Mouse (Mus musculus) embryo, embryonic 11.5 days (tissue): Measurements from ENCODE around the gene Rita1.

Source experiments
- DNase-seq: peaks from one replicate; pipeline ENCODE4 v3.0.0-alpha.2; 2012; ENCODE audit warnings: low read depth, low spot score

Rita1 gene

DNA sequence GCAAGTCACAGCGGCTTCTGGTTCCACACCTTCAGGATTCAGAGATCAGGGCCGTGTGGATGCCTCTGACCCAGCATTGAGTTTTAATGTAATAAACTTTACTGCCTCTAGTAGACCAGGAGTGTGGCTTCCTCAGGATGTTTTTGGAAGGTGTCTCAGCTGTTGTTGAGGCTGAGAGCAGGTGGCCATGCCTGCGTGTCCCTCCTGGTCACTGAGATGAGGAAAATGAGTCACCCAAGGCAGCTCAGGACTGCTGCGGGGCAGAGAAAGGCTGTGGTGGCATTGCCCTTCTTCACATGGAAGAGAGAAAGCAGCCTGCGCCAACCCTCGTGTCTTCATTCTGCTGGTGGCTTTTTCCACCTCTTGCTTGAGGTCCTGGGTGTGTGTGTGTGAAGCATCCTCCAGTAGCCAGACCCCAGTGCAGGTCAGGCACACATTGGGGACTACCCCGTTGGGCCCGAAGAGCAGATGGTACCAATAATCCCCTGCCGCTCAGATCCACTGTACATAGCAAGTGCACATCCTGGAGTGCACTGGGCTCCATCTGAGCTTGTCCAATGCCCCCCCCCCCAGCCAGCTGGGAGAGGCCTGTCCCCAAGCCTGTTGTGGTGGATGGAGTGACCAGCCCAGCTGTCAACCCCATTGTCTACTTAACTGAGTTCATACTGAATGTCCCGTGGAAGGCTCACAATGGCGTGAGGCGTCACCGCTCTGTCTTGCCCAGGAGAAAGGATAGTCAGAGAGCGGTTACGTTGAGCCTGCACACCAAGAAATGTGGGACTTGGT lies 15.3 kb upstream of the Rita1 start:
- no peak for DNase-seq

DNA sequence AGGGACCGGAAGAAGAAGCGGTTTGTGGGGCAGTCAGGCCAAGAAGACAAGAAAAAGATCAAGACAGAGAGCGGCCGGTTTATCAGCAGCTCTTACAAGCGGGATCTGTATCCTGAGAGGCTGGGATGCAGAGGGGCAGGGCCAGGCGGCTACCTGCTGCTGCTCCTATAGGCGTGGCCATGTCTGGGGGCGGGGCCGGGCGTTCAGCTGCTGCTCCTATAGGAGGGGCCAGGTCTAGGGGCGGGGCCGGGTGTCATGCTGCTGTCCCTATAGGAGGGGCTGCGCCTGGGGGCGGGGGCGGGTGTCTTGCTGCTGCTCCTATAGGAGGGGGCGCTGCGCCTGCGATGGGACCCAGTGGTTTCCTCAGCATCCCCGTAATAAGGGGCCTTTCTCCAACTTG lies 14.0 kb upstream of the Rita1 start:
- no peak for DNase-seq

DNA sequence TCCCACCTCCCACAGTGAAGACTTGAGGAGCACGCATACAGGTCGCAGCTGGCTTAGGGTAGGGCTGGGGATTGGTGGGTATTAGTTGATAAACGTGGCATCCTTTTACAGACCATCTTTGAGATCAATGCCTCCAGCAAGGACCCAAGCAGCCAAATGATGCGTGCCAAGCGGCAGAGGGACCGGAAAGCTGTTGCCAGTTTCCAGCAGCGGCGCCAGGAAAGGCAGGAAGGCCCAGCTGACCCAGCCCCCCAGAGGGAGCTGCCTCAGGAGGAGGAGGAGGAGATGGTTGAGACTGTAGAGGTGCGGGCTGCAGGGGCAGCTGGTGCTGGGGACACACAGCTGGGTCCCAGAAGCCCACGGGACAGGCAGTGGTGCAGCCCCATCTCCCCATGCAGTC lies 12.0 kb upstream of the Rita1 start:
- no peak for DNase-seq

DNA sequence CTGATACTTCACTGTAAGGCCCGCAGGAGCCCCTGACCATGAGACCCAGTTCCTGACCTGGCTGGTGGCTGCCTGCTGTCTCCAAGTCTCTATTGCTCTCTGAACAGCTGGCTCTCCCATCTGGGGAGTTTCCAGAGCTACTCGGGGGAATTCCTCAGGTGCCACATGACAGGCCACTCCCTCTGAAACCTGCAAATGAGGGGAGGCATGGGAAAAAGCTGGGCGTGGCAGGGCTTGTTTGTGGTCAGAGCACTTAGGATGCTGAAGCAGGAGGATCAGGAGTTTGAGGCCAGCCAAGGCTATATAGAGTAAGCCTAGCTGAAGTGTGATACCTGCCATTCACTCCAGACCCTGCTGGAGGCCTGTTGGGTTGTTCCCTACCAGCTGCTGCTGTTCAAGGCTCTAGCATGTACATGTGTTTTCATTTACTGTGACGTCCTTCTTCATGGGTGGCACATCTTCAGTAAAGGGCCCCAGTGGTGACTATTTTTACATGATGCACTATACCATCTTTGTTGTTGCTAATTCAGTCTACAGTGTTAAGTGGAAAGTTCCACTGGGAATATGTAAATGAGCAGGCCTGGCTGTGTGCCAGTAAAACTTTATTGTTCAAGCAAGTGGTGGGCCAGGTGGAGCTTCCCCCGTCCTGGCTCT lies 9.9 kb upstream of the Rita1 start:
- DNase-seq = no peak

DNA sequence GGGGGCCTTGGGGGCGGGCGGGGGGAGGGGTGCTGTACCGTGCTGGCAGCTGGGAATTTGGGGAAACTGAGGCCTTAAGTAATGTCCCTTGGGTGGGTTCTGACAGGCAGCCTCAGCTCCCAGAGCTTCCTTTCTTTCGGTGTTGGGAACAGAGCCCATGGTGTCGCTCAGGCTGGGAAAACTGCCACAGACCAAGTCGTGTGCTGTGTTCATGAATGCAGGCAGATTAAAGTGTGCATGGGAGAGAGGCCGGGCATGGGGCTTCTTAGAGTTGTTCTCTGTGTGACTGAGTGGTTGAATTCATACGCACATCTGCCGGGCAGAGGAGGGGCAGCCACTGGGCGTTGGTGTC lies 9.4 kb upstream of the Rita1 start:
- no peak for DNase-seq

DNA sequence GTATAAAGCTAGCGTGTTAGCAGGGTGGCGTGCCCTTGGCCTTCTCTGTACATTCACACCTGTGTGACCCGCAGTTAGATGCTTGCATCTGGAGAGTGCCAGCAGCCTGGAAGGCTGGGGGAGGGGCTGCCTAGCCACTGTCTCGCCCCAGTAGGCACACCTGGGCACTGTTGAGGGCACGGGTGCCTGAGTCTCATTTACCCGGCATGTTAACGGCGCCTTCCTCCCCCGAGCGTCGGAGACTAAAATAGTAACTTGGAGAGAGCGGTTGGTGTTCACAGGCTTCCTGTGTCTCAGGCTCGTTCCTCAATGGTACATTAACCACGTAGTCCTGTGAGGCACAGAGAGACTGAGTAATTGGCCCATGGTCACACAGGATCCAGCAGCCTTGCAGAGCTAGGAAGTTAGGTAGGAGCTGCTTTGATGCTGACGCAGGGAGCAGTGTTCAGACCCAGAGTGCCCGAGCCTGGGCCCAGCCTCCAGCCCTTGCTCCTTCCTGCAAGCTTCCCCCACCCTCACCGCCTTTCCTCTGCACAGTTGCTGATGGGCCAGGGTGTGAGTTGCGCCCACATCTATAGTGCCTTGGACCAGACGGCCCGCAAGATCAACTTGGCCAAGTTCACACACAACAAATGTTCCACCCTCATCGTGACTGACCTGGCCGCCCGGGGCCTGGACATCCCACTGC lies 8.8 kb upstream of the Rita1 start:
- DNase-seq = no peak

DNA sequence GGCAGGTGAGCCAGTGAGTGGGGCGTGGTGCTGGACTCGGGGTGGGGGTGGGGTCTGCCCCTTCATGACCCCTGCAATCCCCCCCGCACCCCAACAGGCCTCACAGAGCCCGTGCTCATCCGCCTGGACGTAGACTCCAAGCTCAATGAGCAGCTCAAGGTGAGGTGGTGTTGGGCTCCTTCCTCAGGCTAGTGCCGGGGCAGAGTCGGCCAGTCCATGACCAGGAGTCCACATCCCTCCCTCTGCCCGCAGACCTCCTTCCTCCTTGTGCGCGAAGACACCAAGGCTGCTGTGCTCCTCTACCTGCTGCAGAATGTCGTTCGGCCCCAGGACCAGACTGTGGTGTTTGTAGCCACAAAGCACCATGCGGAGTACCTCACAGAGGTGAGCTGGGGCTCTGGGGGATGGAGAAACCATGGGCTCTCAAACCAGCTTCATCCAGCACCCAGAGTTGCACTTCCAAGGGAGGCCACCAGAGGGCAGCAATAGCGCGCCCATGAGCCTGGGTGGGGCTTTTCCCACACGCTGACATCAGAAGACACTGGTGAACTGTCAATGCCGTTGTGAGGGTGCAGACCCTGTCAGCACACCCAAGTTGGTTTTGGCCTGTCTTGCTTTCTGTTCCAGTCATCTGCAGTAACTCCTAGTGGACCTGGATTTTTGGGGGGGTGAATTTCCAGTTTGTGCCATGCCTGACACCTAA lies 8.1 kb upstream of the Rita1 start:
- DNase-seq = no peak

DNA sequence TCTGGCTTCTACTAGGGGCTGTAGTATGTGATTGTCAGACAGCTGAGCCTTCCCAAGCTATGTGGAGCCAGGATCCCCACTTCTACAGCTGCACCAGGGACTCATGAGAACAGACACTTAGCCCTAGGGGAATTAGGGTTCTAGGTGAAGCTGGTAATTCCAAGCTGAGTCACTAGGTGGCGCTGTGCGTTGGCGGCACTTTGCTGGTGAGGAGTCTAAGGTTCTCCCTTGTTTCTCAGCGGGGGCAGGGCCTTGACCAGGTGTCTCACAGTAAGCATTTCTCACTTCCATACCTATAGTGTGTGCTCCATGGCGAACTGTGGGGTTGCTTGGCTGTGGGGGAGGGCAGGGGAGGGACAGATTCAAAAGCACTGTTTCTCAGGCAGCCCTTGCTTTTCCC lies 6.8 kb upstream of the Rita1 start:
- no peak for DNase-seq

DNA sequence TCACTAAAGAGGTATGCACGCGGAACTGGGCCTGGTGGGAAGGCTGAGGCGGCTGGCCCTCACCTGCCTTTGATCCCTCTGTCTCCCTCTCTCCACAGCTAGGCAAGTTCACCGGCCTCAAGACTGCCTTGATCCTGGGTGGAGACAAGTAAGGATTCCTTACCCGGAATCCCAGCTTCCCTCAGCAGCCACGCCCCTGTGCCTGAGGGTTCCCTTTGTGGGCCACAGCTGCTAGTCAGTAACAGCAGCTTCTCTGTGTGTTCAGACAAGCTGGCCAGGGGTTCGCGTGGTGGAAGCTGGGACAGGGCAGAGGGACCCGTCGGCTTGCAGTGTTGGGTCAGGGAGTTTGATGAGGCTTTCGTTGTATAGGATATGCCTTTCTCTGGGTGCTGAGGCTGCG lies 6.4 kb upstream of the Rita1 start:
- no peak for DNase-seq

DNA sequence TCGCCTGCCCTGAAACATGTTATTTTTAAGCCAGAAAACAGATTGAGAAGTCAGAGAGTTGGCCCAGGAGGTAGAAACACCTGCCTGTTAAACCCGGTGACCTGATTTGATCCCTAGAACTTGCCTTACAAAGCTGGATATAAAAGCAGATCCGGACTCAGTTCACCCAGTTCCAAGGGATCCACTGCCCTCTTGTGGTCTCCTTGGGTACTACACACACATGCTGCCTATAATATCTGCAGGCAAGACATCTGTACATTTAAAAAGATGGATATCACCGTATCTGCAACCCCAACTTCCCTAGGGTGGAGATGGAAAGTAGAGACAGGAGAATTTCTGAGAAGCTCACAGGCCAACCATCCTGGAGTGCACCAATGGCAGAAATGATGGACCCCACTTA lies 3.5 kb upstream of the Rita1 start:
- no peak for DNase-seq

DNA sequence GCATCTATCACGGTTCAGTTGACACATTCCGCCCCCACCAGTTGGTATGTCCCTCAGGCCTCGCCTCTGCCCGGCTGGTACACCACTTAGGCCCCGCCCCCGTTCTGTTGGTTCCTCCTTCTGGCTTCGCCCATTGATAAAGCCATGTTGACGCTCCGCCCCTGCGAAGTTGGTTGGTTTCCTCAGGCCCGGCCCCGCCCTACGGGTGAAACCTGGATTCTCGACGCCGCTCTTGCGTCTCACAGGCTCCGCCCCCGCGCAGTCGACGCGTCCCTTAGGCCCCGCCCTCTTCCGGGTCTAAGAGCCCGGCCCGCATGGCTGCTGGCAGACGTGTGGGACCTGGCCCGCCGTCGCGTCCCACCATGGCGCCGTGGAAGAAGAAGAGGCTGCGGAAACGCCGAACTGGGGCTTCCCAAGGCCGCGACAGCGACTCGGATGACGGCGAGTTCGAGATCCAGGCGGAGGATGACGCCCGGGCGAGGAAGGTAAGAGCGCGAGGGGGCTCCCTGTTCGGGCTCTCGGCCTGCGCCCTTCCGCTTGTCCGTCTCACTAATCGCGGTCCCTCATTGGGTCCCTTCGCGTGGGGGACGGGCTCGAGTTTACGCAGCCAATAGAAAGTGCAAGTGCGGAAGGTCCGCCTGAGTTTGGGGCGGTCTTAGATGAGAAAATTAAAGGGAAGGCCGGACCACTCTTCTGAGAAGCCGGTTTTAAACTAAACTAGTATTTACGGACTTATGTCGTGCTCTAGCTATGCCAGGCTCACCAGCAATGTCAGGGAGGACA lies 624 bp upstream of the Rita1 start:
- DNase-seq = peak; percentile 100

DNA sequence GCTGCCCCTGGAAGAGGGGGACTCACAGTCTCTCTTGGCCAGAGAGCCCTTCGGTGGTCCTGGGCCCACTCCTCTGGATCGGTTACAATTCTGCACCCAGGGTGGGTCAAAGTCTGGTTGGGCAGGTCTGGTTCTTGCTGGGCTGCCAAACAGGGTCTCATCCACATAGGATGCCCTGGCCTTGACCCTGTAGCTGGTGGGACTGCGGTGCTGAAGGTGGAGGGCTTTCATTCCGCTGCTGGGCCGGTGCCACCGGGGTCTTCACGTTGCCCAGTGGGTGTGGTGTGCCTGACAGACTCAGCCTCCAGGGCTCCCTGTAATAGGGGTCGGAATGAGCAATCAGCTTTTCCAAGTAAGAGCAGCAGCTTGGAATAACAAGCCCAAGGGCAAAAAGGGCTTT lies 973 bp downstream of the Rita1 start:
- DNase-seq = no peak

DNA sequence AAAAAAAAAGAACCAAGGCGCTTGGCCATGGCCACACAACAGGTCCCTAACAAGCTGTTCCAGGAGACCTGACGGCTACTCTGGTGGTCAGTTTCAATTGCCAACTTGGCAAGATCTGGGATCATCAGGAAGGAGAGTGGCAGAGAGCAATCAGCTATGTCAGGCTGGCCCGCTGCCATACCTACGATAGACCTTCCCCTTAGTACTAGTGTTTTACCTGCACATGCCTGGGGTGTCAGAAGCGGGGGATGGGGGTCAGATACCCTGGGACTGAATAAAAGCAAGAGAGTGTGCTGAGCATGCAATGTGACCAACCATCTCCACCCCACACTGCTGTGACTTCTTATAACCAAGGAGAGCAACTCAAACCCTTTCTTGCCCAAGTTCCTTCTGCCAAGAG lies 1.5 kb downstream of the Rita1 start:
- no peak for DNase-seq

DNA sequence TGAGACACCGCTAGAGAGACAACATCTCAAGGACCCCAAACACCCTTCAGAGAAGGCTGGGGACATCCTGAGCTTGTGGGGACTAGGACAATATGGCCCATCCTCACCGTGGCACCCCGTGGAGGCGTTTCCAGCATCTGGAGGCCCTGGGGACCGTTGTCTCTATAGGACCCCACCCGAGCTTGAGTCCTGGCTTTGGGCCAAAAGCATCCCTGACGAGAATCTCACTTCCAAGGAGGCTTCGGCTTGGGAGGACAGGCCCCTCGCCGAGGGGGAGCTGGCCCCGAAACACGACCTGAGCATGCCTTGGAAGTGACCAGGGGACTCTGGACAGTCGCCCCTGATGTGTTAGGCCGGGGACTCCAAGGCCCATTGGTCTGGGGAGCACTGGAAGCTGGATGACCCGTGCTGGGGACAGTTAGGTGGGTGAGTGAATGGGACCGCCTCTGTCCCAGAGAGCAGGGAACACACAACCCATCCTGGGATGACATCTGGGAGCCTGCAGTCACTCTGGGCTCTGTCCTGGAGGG lies 3.1 kb downstream of the Rita1 start:
- no peak for DNase-seq

DNA sequence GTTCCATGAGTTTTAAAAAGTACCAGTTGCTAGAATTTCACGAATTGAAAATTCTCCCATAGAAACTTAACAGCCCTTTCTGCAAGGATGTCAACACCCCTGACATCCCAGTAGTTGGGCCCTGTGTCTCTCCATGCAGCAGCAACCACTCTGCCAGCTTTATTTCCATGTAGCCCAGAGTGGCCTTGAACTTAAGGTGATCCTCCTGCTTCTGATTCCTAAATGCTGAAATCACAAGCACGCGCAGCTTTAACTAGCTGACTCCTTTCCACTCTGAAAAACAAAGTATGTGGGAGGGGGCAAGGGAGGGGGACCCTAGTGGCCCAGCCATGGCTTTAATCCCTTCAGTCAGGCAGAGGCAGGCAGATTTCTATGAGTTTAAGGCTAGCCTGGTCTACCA lies 5.1 kb downstream of the Rita1 start:
- no peak for DNase-seq

DNA sequence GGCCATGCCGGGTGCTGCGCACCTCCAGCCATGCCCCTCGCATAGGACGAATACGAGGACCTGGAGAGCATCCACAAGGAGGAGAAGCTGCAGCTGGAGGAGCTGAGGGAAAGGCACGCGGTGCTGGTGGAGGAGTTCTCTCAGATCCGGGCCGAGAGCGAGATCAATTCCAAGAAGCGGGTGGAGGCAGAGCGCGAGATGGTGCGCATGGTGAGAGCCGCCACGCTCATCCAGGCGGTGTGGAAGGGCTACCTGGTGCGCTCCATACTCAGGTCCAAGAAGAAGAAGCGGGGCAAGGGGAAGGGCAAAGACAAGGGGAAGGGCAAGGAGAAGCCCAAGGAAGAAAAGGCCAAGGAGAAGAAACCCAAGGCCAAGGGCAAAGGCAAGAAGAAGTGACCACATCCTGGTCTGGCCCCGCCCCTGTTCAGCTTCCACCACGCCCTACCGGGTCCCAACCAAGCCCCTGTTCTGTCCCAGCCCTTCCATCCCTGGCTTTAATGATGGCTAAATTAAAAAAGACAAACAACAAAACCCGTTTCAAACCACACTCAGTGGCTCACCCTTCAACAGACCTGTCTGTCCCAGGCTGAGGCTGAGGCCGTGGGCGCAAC lies 5.7 kb downstream of the Rita1 start:
- no peak for DNase-seq

DNA sequence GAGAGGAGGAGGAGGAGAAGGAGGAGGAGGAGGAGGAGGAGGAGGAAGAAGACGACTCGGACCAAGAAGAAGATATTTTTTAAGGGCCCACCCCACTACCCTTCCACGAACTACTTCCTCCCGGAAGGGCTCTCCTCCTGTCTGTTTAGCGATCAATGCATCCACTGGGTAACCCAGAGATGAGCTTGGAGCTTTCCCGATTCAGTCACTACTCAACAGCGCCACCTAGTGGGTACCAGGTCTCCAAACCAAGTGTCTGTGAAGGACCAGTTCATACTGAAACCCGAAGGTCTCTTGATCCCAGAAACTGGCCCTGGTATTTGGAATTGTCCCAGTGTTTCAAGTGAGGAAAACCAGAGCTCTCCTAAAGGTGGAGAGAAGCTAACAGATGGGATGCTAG lies 6.7 kb downstream of the Rita1 start:
- DNase-seq = peak; percentile 89

DNA sequence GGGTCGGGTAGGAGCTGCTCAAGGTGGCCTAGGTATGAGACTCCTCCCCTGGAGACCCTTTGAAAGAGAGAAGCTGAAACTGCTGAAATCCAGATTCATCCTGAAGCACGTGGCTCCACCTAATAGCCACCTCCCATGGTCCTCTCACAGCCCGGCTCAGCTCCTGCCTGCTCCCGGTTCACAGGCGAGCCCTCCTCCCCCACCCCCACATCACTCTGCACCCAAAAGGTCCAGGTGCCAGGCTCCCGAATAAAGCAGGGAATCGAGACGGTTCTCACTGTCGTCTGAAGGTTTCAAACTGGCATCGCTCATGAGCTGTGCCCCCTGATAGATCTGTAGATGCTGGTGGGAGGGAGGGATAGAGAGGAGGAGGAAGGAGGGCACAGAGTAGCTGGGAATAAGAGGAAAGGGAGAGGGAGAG lies 7.1 kb downstream of the Rita1 start:
- no peak for DNase-seq

DNA sequence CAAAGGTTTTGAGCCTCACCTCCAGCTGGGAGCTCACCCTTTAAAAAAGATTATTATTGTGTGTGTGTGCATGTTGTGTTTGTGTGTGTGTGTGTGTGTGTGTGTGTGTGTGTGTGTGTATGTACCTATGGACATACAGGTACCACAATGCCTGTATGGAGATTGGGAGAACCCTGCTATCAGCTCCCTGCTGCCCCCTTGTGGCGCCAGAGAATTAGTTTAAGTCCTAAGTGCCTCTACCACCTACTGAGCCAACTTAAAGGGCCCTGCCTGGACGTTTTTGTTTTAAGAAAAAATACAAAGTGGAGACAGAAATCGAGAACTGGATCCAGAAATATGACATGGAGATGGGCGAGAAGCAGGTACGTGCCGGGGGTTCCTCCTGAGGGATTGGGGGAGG lies 7.5 kb downstream of the Rita1 start:
- peak; percentile 80 for DNase-seq

DNA sequence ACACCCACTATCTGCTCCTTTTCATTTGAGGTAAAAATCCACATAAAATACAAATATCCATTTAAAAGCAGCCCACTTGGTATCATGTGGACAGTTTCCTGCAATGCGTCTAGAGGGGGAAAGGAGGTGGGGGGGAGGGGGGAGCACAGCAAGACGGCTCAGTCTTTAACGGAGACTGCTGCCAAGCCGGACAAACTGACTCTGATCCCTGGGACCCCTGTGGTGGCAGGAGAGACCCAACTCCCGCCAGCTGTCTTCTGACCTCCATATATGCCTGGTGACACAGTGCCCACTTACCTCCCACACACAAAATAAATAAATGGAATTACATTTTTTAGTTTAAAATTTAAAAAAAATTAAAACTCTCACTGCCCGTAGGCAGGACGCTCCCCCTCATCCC lies 8.9 kb downstream of the Rita1 start:
- DNase-seq = no peak

DNA sequence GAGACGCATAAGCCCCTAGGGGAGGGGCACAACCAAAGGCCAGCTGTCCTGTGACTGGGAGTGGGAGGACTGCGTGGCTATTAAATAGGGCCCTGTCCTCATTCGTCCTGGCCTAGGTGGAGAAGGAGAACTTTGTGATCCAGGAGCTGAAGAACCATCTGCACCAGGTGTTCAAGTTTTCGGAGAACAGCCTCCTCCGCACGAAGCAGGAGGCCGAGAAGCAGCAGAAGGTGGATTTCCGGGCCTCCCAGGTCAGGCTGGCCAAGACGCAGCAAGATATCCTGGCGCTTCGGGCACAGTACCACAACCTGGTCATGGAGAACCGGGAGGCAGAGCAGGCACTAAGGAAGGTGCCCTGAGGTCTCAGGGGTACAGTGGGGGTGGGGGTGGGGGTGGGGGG lies 10.2 kb downstream of the Rita1 start:
- no peak for DNase-seq
